Mouse (Mus musculus): ENCODE measurements around the gene Sec22a. TPM values are rescaled to one million over a fixed set of nuclear protein-coding genes. Genes with fewer than 3 reads are reported as not detected.
A peak's percentile ranks its signal among the peaks of the same experiment; 100 is the strongest.

Sec22a gene
- polyA plus RNA-seq, 1 experiment from 2014 or later: 35.3 TPM

- no peak overlapping the region for H3K4me2 ChIP-seq (ENCODE audit: low read depth, severe bottlenecking)
- no peak for ATAC-seq (ENCODE audit: insufficient number of reproducible peaks, low FRiP score, low TSS enrichment, low read depth)
- H3K4me3 ChIP-seq (ENCODE audit: low read depth, low read length): no peak overlapping the region
- DNase-seq (ENCODE audit: low spot score): no peak
- no peaks in the 10 kb centered on the region for H3K4me1 ChIP-seq (ENCODE audit: control insufficient read depth, insufficient read depth, low read length)
- H3K36me3 ChIP-seq (ENCODE audit: control insufficient read depth, insufficient read depth, low read length): no peaks in the 10 kb centered on the region
- H3K9me3 ChIP-seq (ENCODE audit: control insufficient read depth, low read length): no peaks in the 10 kb centered on the region
- no peaks in the 10 kb centered on the region for H3K27me3 ChIP-seq (ENCODE audit: control insufficient read depth, insufficient read depth, low read length)
- 90% methylated on average over 3 of the region's 3 CpGs for WGBS
- H3K27ac ChIP-seq (replicated peaks; ENCODE audit: low read depth, low read length): no peak overlapping the region
- no peak overlapping the region for H3K9ac ChIP-seq (ENCODE audit: low read length)
These were observed 21.9 kb upstream of the Sec22a start for GRCm38 (mm10) chr16:35385654-35386053.

- Histone ChIP-seq H3K27me3 (ENCODE audit: control insufficient read depth, insufficient read depth, low read length) (no peaks in the 10 kb centered on the region), H3K4me3 (ENCODE audit: low read depth, low read length) (no peak overlapping the region), H3K4me2 (ENCODE audit: low read depth, severe bottlenecking) (no peak overlapping the region), H3K9me3 (ENCODE audit: control insufficient read depth, low read length) (no peaks in the 10 kb centered on the region), H3K9ac (ENCODE audit: low read length) (no peak overlapping the region), H3K27ac (replicated peaks; ENCODE audit: low read depth, low read length) (no peak overlapping the region), H3K4me1 (ENCODE audit: control insufficient read depth, insufficient read depth, low read length) (no peaks in the 10 kb centered on the region), H3K36me3 (ENCODE audit: control insufficient read depth, insufficient read depth, low read length) (no peaks in the 10 kb centered on the region)
- ATAC-seq (ENCODE audit: insufficient number of reproducible peaks, low FRiP score, low TSS enrichment, low read depth) (no peak), DNase-seq (ENCODE audit: low spot score) (no peak)
- WGBS: 78% methylated on average over 9 of the region's 9 CpGs
These were observed 16.3 kb upstream of the Sec22a start for GRCm38 (mm10) chr16:35380048-35380447.

- H3K9ac ChIP-seq (ENCODE audit: low read length): no peak overlapping the region
- WGBS: 89% methylated on average over 3 of the region's 3 CpGs
- DNase-seq (ENCODE audit: low spot score) (no peak), ATAC-seq (ENCODE audit: insufficient number of reproducible peaks, low FRiP score, low TSS enrichment, low read depth) (no peak)
- no peak overlapping the region for H3K4me2 ChIP-seq (ENCODE audit: low read depth, severe bottlenecking)
- H3K4me1 ChIP-seq (ENCODE audit: control insufficient read depth, insufficient read depth, low read length): no peaks in the 10 kb centered on the region
- no peaks in the 10 kb centered on the region for H3K9me3 ChIP-seq (ENCODE audit: control insufficient read depth, low read length)
- no peaks in the 10 kb centered on the region for H3K27me3 ChIP-seq (ENCODE audit: control insufficient read depth, insufficient read depth, low read length)
- no peak overlapping the region for H3K27ac ChIP-seq (replicated peaks; ENCODE audit: low read depth, low read length)
- H3K36me3 ChIP-seq (ENCODE audit: control insufficient read depth, insufficient read depth, low read length): no peaks in the 10 kb centered on the region
- H3K4me3 ChIP-seq (ENCODE audit: low read depth, low read length): no peak overlapping the region
These were observed 15.6 kb upstream of the Sec22a start for GRCm38 (mm10) chr16:35379344-35379743.

GRCm38 (mm10) chr16:35364063-35364428 is 328 bp upstream of the Sec22a start:
- Histone ChIP-seq H3K27me3 (ENCODE audit: control insufficient read depth, insufficient read depth, low read length) (no peaks in the 10 kb centered on the region), H3K36me3 (ENCODE audit: control insufficient read depth, insufficient read depth, low read length) (no peaks in the 10 kb centered on the region), H3K9ac (ENCODE audit: low read length) (no peak overlapping the region; the same call in 1 of the 2 replicates), H3K4me2 (ENCODE audit: low read depth, severe bottlenecking) (peak overlapping the region; percentile 31; the same call in 1 of the 2 replicates), H3K4me3 (ENCODE audit: low read depth, low read length) (peak overlapping the region; percentile 88), H3K4me1 (ENCODE audit: control insufficient read depth, insufficient read depth, low read length) (no peaks in the 10 kb centered on the region), H3K27ac (replicated peaks; ENCODE audit: low read depth, low read length) (no peak overlapping the region), H3K9me3 (ENCODE audit: control insufficient read depth, low read length) (no peaks in the 10 kb centered on the region)
- ATAC-seq (ENCODE audit: insufficient number of reproducible peaks, low FRiP score, low TSS enrichment, low read depth): no peak
- 2% methylated on average over 7 of the region's 7 CpGs for WGBS
- DNase-seq (ENCODE audit: low spot score): no peak

- Histone ChIP-seq H3K27me3 (ENCODE audit: control insufficient read depth, insufficient read depth, low read length) (no peaks in the 10 kb centered on the region), H3K27ac (replicated peaks; ENCODE audit: low read depth, low read length) (no peak overlapping the region), H3K9me3 (ENCODE audit: control insufficient read depth, low read length) (no peaks in the 10 kb centered on the region), H3K4me1 (ENCODE audit: control insufficient read depth, insufficient read depth, low read length) (no peaks in the 10 kb centered on the region), H3K36me3 (ENCODE audit: control insufficient read depth, insufficient read depth, low read length) (no peaks in the 10 kb centered on the region), H3K4me2 (ENCODE audit: low read depth, severe bottlenecking) (no peak overlapping the region), H3K4me3 (ENCODE audit: low read depth, low read length) (no peak overlapping the region), H3K9ac (ENCODE audit: low read length) (no peak overlapping the region)
- no peak for DNase-seq (ENCODE audit: low spot score)
- 88% methylated on average over 2 of the region's 2 CpGs for WGBS
- ATAC-seq (ENCODE audit: insufficient number of reproducible peaks, low FRiP score, low TSS enrichment, low read depth): no peak
These were observed 1.5 kb downstream of the Sec22a start for GRCm38 (mm10) chr16:35362221-35362620.

GRCm38 (mm10) chr16:35360593-35360992 is 3.1 kb downstream of the Sec22a start:
- H3K4me3 ChIP-seq (ENCODE audit: low read depth, low read length): no peak overlapping the region
- ATAC-seq (ENCODE audit: insufficient number of reproducible peaks, low FRiP score, low TSS enrichment, low read depth) (no peak), DNase-seq (ENCODE audit: low spot score) (peak; percentile 78)
- H3K9ac ChIP-seq (ENCODE audit: low read length): no peak overlapping the region
- no peaks in the 10 kb centered on the region for H3K27me3 ChIP-seq (ENCODE audit: control insufficient read depth, insufficient read depth, low read length)
- no peaks in the 10 kb centered on the region for H3K9me3 ChIP-seq (ENCODE audit: control insufficient read depth, low read length)
- no peak overlapping the region for H3K4me2 ChIP-seq (ENCODE audit: low read depth, severe bottlenecking)
- H3K4me1 ChIP-seq (ENCODE audit: control insufficient read depth, insufficient read depth, low read length): no peaks in the 10 kb centered on the region
- no peaks in the 10 kb centered on the region for H3K36me3 ChIP-seq (ENCODE audit: control insufficient read depth, insufficient read depth, low read length)
- no peak overlapping the region for H3K27ac ChIP-seq (replicated peaks; ENCODE audit: low read depth, low read length)
- 32% methylated on average over 6 of the region's 6 CpGs for WGBS

- Histone ChIP-seq H3K27ac (replicated peaks; ENCODE audit: low read depth, low read length) (no peak overlapping the region), H3K27me3 (ENCODE audit: control insufficient read depth, insufficient read depth, low read length) (no peaks in the 10 kb centered on the region), H3K4me3 (ENCODE audit: low read depth, low read length) (no peak overlapping the region), H3K4me1 (ENCODE audit: control insufficient read depth, insufficient read depth, low read length) (no peaks in the 10 kb centered on the region), H3K9me3 (ENCODE audit: control insufficient read depth, low read length) (no peaks in the 10 kb centered on the region), H3K4me2 (ENCODE audit: low read depth, severe bottlenecking) (no peak overlapping the region), H3K9ac (ENCODE audit: low read length) (no peak overlapping the region), H3K36me3 (ENCODE audit: control insufficient read depth, insufficient read depth, low read length) (no peaks in the 10 kb centered on the region)
- no peak for ATAC-seq (ENCODE audit: insufficient number of reproducible peaks, low FRiP score, low TSS enrichment, low read depth)
- 83% methylated on average over 1 of the region's 1 CpGs for WGBS
- no peak for DNase-seq (ENCODE audit: low spot score)
These were observed 6.3 kb downstream of the Sec22a start for GRCm38 (mm10) chr16:35357449-35357848.

GRCm38 (mm10) chr16:35330451-35330850 is 33.3 kb downstream of the Sec22a start:
- Histone ChIP-seq H3K36me3 (ENCODE audit: control insufficient read depth, insufficient read depth, low read length) (no peaks in the 10 kb centered on the region), H3K4me1 (ENCODE audit: control insufficient read depth, insufficient read depth, low read length) (no peaks in the 10 kb centered on the region), H3K27ac (replicated peaks; ENCODE audit: low read depth, low read length) (no peak overlapping the region), H3K9me3 (ENCODE audit: control insufficient read depth, low read length) (no peaks in the 10 kb centered on the region), H3K4me3 (ENCODE audit: low read depth, low read length) (no peak overlapping the region), H3K27me3 (ENCODE audit: control insufficient read depth, insufficient read depth, low read length) (no peaks in the 10 kb centered on the region), H3K4me2 (ENCODE audit: low read depth, severe bottlenecking) (no peak overlapping the region), H3K9ac (ENCODE audit: low read length) (no peak overlapping the region)
- no peak for DNase-seq (ENCODE audit: low spot score)
- no peak for ATAC-seq (ENCODE audit: insufficient number of reproducible peaks, low FRiP score, low TSS enrichment, low read depth)
- WGBS: 79% methylated on average over 1 of the region's 1 CpGs

GRCm38 (mm10) chr16:35319773-35320172 is 43.9 kb downstream of the Sec22a start:
- no peak for ATAC-seq (ENCODE audit: insufficient number of reproducible peaks, low FRiP score, low TSS enrichment, low read depth)
- H3K9me3 ChIP-seq (ENCODE audit: control insufficient read depth, low read length): no peaks in the 10 kb centered on the region
- no peak for DNase-seq (ENCODE audit: low spot score)
- 79% methylated on average over 2 of the region's 2 CpGs for WGBS
- H3K36me3 ChIP-seq (ENCODE audit: control insufficient read depth, insufficient read depth, low read length): no peaks in the 10 kb centered on the region
- no peaks in the 10 kb centered on the region for H3K27me3 ChIP-seq (ENCODE audit: control insufficient read depth, insufficient read depth, low read length)
- no peak overlapping the region for H3K4me3 ChIP-seq (ENCODE audit: low read depth, low read length)
- no peak overlapping the region for H3K27ac ChIP-seq (replicated peaks; ENCODE audit: low read depth, low read length)
- H3K4me2 ChIP-seq (ENCODE audit: low read depth, severe bottlenecking): no peak overlapping the region
- H3K4me1 ChIP-seq (ENCODE audit: control insufficient read depth, insufficient read depth, low read length): no peaks in the 10 kb centered on the region
- no peak overlapping the region for H3K9ac ChIP-seq (ENCODE audit: low read length)
